Mouse (Mus musculus) stomach, postnatal 0 days (tissue): ENCODE data around the gene Kcnh2.

Experiments
- CTCF ChIP-seq: IDR thresholded peaks from 2 replicates; pipeline ENCODE4 v1.5.1; 2016; ENCODE audit warnings: antibody characterized with exemption, low read depth, mild to moderate bottlenecking, moderate library complexity
- EP300 ChIP-seq: optimal IDR thresholded peaks from 2 replicates; pipeline ENCODE3; 2016; ENCODE audit warnings: antibody characterized with exemption

- TF ChIP-seq CTCF (no peak), EP300 (no peak)
These were observed 22.6 kb downstream of the Kcnh2 start for GRCm38 (mm10) chr5:24328813-24329211.
